ENCODE assay signal across 12 mouse cellular contexts in genomic region chr5:10633176-10633575, GRCm38 (mm10).
DNase-seq lines count a peak whose midpoint lies in the region; ATAC-seq and TF ChIP-seq lines count a peak whose summit lies in the region.
"Had no signal": no experiment of that assay in that cellular context is flagged by ENCODE, and none has a peak within 500 bp of the region (broad histone marks: within the 10 kb centered on the region; RNA-seq: fewer than 3 reads in every experiment).

No protein-coding gene starts in this region.

- in situ Hi-C loops in Patski (cut with MboI; ENCODE audit: low pct_unique_long_range_greater_than_20kb): loop anchor here (10.0 kb wide), 1 partner anchor 1178 kb away; no protein-coding TSS in a partner anchor

- H3K4me2 ChIP-seq in heart, embryonic 12.5 days: no peak overlapping the region
- H3K4me2 ChIP-seq: embryonic facial prominence, embryonic 13.5 days had no signal

- H3K9me3 ChIP-seq in heart, embryonic 12.5 days (replicated peaks): no peaks in the 10 kb centered on the region; the same call in 1 of the 2 replicates
- H3K9me3 ChIP-seq: embryonic facial prominence, embryonic 13.5 days; heart, embryonic 10.5 days had no signal

- peak; percentile 9 for DNase-seq in adrenal gland, postnatal 10 days
- no peak for DNase-seq in adrenal gland, adult 2 months
- DNase-seq in layer of hippocampus, adult 2 months (ENCODE audit: low spot score in 2 of 2): peak; percentile 9 to 64
- no peak for DNase-seq in layer of hippocampus, adult 8-10 months (ENCODE audit: low spot score in 2 of 2)
- DNase-seq in Patski (ENCODE audit: low read depth, low spot score): peak; percentile 4
- peak; percentile 61 for DNase-seq in layer of hippocampus, adult 9-10 months (ENCODE audit: low spot score)
- DNase-seq in ovary, postnatal 10 days (ENCODE audit: low spot score): no peak
- DNase-seq: lung, postnatal 36 days; thymus, postnatal 14 days had no signal

- no peaks in the 10 kb centered on the region for H3K27me3 ChIP-seq in Patski
- no peaks in the 10 kb centered on the region for H3K27me3 ChIP-seq in heart, embryonic 12.5 days (replicated peaks)
- H3K27me3 ChIP-seq: embryonic facial prominence, embryonic 13.5 days had no signal

- 33% methylated on average over 1 of the region's 1 CpGs for WGBS in heart, embryonic 12.5 days

- no peak overlapping the region for H3K9ac ChIP-seq in heart, embryonic 12.5 days
- H3K9ac ChIP-seq: embryonic facial prominence, embryonic 13.5 days had no signal

- ATAC-seq in Patski: no peak
- no peak for ATAC-seq in heart, embryonic 12.5 days (ENCODE audit: insufficient number of reproducible peaks, low FRiP score)

- no peak overlapping the region for H3K4me3 ChIP-seq in layer of hippocampus, adult 2 months
- H3K4me3 ChIP-seq in heart, embryonic 12.5 days: no peak overlapping the region
- H3K4me3 ChIP-seq: embryonic facial prominence, embryonic 13.5 days; heart, embryonic 10.5 days had no signal

- TF ChIP-seq CTCF in layer of hippocampus, adult 2 months (conservative IDR thresholded peaks at IDR 0.05): peak; percentile 92
- TF ChIP-seq CTCF in Patski (IDR thresholded peaks at IDR 0.05): peak; percentile 63

- no peaks in the 10 kb centered on the region for H3K4me1 ChIP-seq in heart, embryonic 12.5 days (replicated peaks)
- H3K4me1 ChIP-seq: embryonic facial prominence, embryonic 13.5 days; heart, embryonic 10.5 days had no signal

- no peak overlapping the region for H3K27ac ChIP-seq in layer of hippocampus, adult 2 months
- no peak overlapping the region for H3K27ac ChIP-seq in heart, embryonic 12.5 days (ENCODE audit: poor library complexity, severe bottlenecking)
- H3K27ac ChIP-seq: embryonic facial prominence, embryonic 13.5 days; heart, embryonic 10.5 days had no signal

- no peaks in the 10 kb centered on the region for H3K36me3 ChIP-seq in heart, embryonic 12.5 days
- H3K36me3 ChIP-seq: embryonic facial prominence, embryonic 13.5 days; heart, embryonic 10.5 days had no signal

- POLR2A ChIA-PET in Patski (lab: Charles Lee): no interaction called here

- CTCF ChIA-PET in Patski (lab: Charles Lee): interaction anchor here (1.2 to 2.0 kb wide), 2 partner anchors 14 to 678 kb away, joined by 6 to 21 read pairs; no protein-coding TSS in a partner anchor

Comparison
In these comparisons a context has a peak if more than half of its experiments do, and no peak if none do; other contexts are left out.
1. DNase-seq: peak in adrenal gland, postnatal 10 days (single experiment), layer of hippocampus, adult 2 months (2 of 2), Patski (single experiment) and layer of hippocampus, adult 9-10 months (single experiment); none in adrenal gland, adult 2 months (single experiment), layer of hippocampus, adult 8-10 months (0 of 2) and ovary, postnatal 10 days (single experiment).